Mouse (Mus musculus): Measurements from ENCODE around the gene Atg4a.
A peak's percentile ranks its signal among the peaks of the same experiment; 100 is the strongest.

Gene Atg4a

GRCm38 (mm10) chrX:141160371-141160770, 203.7 kb downstream of the Atg4a start:
- DNase-seq (ENCODE audit: low spot score) = no peak

GRCm38 (mm10) chrX:141165067-141165466, 208.4 kb downstream of the Atg4a start:
- DNase-seq (ENCODE audit: low spot score) = no peak

- peak; percentile 49 for DNase-seq (ENCODE audit: low spot score)
Observed at GRCm38 (mm10) chrX:141175353-141175752, 218.6 kb downstream of the Atg4a start.

- no peak for DNase-seq (ENCODE audit: low spot score)
Observed at GRCm38 (mm10) chrX:141195036-141195435, 238.3 kb downstream of the Atg4a start.

GRCm38 (mm10) chrX:141198993-141199392, 242.3 kb downstream of the Atg4a start:
- no peak for DNase-seq (ENCODE audit: low spot score)

GRCm38 (mm10) chrX:141212802-141213201, 256.1 kb downstream of the Atg4a start:
- DNase-seq (ENCODE audit: low spot score) = peak; percentile 56

All from testis, postnatal 10 days (tissue).